Comparison of ENCODE assay signal across 8 mouse cellular contexts in the genomic region with DNA sequence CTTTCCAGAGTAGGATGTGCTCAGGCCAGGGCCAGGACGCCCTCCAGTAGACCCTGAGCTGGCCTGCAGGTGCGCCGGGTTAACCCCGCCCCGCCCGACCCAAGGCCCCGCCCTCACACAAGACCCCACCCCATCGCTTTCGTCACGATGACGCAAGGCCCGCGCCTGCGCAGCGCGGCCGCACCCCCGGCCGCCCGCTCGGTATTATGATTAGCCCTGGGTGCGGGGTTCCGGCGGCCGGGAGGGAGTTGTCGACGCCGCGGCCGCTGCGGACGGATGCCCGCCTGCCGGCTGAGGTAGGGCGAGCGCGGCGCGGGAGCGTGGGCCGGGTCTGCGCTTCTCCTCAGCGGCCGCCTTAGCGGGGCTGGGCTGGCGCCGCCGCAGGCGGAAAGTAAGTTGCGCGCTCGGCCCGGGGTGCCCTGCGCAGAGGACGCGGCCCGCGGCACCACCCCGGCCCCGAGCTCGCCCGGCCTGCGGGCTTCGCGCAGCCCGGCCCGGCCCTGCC. TPM values are rescaled to one million over a fixed set of nuclear protein-coding genes. Genes with fewer than 3 reads are reported as not detected.
DNase-seq lines count a peak whose midpoint lies in the region; ATAC-seq lines count a peak whose summit lies in the region.

A gene (plus strand): TSS at position 155 of the 505 bp plus-strand sequence.

- H3K9ac ChIP-seq in heart, embryonic 12.5 days = peak within 1 kb of the TSS; percentile 99
- H3K9ac ChIP-seq in kidney, embryonic 16.5 days (replicated peaks; ENCODE audit: low read length) = peak within 1 kb of the TSS; percentile 96

- peaks cover 13% of the 10 kb centered on the region for H3K27me3 ChIP-seq in erythroblast, embryonic 14.5 days (ENCODE audit: control insufficient read depth)
- no peaks in the 10 kb centered on the region for H3K27me3 ChIP-seq in heart, embryonic 12.5 days (replicated peaks)
- no peaks in the 10 kb centered on the region for H3K27me3 ChIP-seq in kidney, embryonic 16.5 days (ENCODE audit: insufficient read depth, low read length)

- H3K9me3 ChIP-seq in erythroblast, embryonic 14.5 days (ENCODE audit: control insufficient read depth, low read length) = no peaks in the 10 kb centered on the region
- no peaks in the 10 kb centered on the region for H3K9me3 ChIP-seq in heart, embryonic 12.5 days (replicated peaks)
- no peaks in the 10 kb centered on the region for H3K9me3 ChIP-seq in kidney, embryonic 16.5 days (ENCODE audit: low read length)

- H3K27ac ChIP-seq in heart, embryonic 12.5 days (ENCODE audit: poor library complexity, severe bottlenecking) = peak within 1 kb of the TSS; percentile 90
- H3K27ac ChIP-seq in kidney, embryonic 16.5 days (ENCODE audit: low read length) = peak within 1 kb of the TSS; percentile 88

- under 1% methylated on average over 57 of the region's 67 CpGs for WGBS in heart, embryonic 12.5 days
- under 1% methylated on average over 51 of the region's 67 CpGs for whole genome bisulfite sequencing in kidney, embryonic 16.5 days

- peak within 1 kb of the TSS; percentile 90 for H3K4me2 ChIP-seq in heart, embryonic 12.5 days
- peak within 1 kb of the TSS; percentile 77 for H3K4me2 ChIP-seq in kidney, embryonic 16.5 days (replicated peaks; ENCODE audit: low read depth, low read length)

- peaks cover 6% of the 10 kb centered on the region for H3K36me3 ChIP-seq in erythroblast, embryonic 14.5 days (ENCODE audit: control insufficient read depth)
- no peaks in the 10 kb centered on the region; the same call in 1 of the 2 replicates for H3K36me3 ChIP-seq in heart, embryonic 12.5 days
- no peaks in the 10 kb centered on the region for H3K36me3 ChIP-seq in kidney, embryonic 16.5 days (ENCODE audit: insufficient read depth, low read length)

- peaks cover 35% of the 10 kb centered on the region for H3K4me1 ChIP-seq in erythroblast, embryonic 14.5 days (ENCODE audit: control insufficient read depth)
- peaks cover 27% of the 10 kb centered on the region for H3K4me1 ChIP-seq in heart, embryonic 12.5 days (replicated peaks)
- peaks cover 11% of the 10 kb centered on the region for H3K4me1 ChIP-seq in kidney, embryonic 16.5 days (ENCODE audit: insufficient read depth, low read length)

- DNase-seq in CD4-positive helper T cell, adult 2 months (ENCODE audit: low read depth, low spot score) = peak; percentile 89
- DNase-seq in brain, embryonic 18.5 days (ENCODE audit: low read depth, low spot score) = peak; percentile 74
- DNase-seq in liver = peak; percentile 92
- DNase-seq in monocyte, adult 2 months (ENCODE audit: low read depth in 1 of 2, low spot score in 2 of 2) = peak; percentile 41 to 61
- peak; percentile 70 to 79 for DNase-seq in spleen, postnatal 14 days (ENCODE audit: low spot score in 2 of 2)

- peak; percentile 98 for ATAC-seq in heart, embryonic 12.5 days (ENCODE audit: insufficient number of reproducible peaks, low FRiP score)
- ATAC-seq in kidney, embryonic 16.5 days (ENCODE audit: low FRiP score, low TSS enrichment) = peak; percentile 98

- H3K4me3 ChIP-seq in erythroblast, embryonic 14.5 days (replicated peaks) = peak within 1 kb of the TSS; percentile 84
- peak within 1 kb of the TSS; percentile 90 for H3K4me3 ChIP-seq in heart, embryonic 12.5 days
- peak within 1 kb of the TSS; percentile 74 for H3K4me3 ChIP-seq in kidney, embryonic 16.5 days (ENCODE audit: low read length)

RNA-seq across cellular contexts. Expression of the gene that starts here (rescaled TPM):
- polyA plus RNA-seq in erythroblast, embryonic 14.5 days (2012) = 0.81 and 1.5 TPM in 2 replicates
- 53.4 and 62.3 TPM in 2 replicates for polyA plus RNA-seq in heart, embryonic 12.5 days (2016; fragmentation: Nextera tagmentation; extraction: Ambion mirVana)
- 63.3 and 65.1 TPM in 2 replicates for polyA plus RNA-seq in kidney, embryonic 16.5 days (2015; fragmentation: Nextera tagmentation; extraction: Ambion mirVana)

Comparison
In these comparisons a context has a peak if more than half of its experiments do, and no peak if none do; other contexts are left out.
1. Peak in every context shown above with its lines: DNase-seq, ATAC-seq, H3K4me3 ChIP-seq and H3K27ac ChIP-seq.
2. RNA of the gene that starts here (polyA plus RNA-seq): 63.3 to 65.1 TPM in kidney, embryonic 16.5 days and 53.4 to 62.3 TPM in heart, embryonic 12.5 days; 0.81 to 1.5 TPM in erythroblast, embryonic 14.5 days; every median in the first group is over 10 times any median in the second.